Mouse (Mus musculus): ENCODE data around the gene Carhsp1. TPM values are rescaled to one million over a fixed set of nuclear protein-coding genes. Genes with fewer than 3 reads are reported as not detected.

Carhsp1 gene
- polyA plus RNA-seq, 2 experiments from 2014 or later: 25.6 to 32.1 TPM

DNA sequence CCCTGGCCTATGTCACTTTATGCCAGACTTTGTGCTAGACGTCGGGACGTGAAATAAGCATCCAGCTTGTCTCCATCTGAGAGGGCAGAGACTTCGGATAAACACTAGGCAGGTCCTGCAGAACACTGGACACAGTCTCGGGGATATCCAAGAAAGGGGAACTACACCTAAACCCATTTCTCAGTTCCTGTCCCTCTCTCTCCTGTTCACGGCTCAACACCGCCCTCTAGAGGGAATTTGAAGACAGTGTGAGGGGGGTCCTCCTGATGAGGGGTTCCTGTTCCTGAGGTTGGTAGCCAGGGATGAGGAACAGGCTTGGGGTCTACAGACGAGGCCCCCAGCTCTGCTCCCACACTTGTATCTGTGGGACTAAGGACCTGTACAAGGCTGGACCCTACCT lies 2.2 kb upstream of the Carhsp1 start:
- ATAC-seq: peak; percentile 22

DNA sequence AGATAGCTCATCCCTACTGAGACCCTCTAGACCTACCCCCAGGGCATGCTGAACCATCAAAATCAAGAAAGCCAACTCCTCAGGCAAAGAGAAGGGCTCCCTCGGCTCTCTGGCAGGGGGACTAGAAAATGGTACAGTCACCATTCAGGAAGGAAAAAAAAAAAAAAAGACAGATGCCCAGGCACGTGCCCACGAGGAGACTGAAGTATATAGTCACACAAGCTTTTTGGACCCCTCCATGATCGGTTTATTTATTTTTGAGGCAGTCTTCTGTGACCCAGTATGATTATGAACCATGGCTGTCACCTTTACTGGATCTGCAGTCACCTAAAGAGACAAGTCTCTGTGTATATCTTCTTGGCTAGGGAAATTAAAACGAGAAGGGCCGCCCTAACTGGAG lies 1.4 kb upstream of the Carhsp1 start:
- no peak for ATAC-seq

DNA sequence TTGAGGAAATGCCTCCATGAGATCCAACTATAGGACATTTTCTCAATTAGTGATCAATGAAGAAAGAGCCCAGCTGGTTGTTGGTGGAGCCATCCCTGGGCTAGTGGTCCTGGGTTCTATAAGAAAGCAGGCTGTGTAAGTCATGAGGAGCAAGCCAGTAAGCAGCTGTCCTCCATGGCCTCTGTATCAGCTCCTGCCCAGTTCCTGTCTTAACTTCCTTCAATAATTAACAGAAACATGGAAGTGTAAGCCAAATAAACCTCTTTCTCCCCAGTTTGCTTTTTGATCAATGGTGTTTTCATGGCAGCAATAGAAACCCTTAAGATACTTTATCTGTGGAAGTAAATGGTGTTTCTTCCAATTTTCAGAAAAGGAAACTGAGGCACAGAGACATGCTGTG lies 856 bp upstream of the Carhsp1 start:
- no peak for ATAC-seq

DNA sequence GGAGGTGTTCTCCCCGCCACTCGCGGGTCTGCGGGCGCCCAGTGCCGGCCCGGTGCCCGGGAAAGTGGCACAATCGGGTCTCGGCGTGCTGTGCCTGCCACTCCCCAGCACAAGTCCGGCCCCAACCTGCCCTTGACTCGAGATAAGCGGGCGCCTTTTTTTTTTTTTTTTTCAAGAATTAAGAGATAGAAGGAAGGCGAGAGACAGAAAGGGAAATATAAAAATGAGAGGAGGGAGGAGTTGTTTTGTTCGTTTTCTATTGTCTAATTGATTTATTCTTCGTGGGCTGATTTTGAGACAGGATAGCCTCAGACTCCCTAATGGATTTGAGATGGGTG lies 364 bp upstream of the Carhsp1 start:
- ATAC-seq: no peak

DNA sequence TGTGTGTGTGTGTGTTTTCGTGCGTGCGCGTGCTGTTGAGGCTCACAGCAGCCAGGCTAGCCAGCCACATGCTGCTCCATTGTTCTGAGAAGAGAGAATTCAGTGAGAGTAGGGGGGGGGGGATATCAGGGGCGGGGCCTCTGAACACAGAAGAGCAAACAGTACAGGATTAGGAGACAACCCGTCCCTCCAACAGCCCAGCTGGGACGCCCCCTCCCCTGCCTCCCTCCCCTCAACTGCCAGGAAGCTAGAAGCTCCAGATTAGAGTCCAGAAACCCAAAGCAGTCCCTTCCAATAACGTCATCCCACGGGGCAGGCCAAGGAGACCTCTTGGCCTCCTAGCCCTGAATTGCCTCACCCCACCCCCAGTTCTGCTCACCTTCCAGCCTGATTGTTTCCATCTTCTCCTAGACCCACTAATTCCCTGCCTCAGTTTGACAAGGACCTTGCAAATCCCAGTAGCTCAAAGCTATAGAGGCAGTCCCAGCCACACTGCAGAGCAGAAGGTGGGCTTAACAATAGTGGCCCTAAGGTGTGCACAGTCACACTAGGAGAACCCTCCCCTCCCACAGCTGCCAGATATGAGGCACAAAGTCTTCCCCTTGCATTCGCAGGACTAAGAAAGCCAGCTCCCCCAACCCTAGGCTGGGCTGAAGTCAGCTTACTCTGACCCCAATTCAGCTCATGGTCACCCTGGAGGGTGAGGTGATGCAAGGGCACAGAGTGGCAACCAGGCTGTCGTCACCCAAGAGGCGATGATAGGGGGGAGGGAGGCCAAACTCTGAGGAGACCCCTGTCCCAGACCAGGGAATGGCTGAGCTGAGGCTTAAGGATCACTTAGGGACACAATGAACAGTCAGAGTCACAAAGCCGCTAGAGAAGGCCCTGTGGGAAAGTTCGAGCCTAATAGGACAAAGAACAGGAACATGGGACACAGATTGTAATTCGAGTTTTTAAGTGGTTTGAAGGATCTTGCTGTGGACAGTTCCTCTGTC lies 1.6 kb downstream of the Carhsp1 start:
- ATAC-seq: no peak

DNA sequence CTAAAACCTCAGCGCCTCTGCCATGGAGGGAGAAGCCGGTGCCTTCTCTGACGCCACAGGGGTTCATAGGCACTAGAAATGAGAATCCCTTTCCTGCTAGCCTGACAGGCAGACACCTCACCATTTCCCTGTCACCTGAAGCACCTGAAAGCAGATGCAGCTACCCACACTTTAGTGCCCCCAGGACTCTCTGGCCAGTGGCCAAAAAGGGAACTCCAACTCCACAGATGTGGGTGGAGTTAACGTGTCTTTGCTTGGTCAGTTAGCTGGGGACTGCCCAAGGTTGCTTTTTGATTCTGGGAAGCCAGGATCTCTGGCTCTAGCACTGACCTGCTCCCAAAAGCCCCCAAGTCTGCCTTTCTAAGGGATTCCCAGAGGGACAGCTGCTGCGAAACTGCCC lies 2.5 kb downstream of the Carhsp1 start:
- ATAC-seq: no peak

DNA sequence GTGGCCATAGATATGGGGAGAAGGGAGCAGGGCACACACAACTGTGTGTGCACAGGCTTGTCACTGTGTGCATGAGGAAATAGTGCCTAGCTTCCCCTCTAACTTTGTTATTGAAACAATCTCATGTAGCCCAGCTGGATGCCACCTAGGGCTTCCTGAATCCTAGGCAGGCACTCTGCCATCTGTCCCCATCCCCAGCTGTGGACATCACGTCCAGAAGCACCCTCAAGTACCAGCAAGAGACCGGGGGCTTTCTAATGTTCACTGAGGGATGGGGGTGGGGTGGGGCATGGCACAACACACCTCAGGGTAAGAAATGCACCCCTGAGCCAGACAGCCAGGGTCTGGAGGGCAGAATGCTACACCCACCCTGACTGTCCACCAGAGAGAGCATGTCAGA lies 3.6 kb downstream of the Carhsp1 start:
- ATAC-seq: no peak

DNA sequence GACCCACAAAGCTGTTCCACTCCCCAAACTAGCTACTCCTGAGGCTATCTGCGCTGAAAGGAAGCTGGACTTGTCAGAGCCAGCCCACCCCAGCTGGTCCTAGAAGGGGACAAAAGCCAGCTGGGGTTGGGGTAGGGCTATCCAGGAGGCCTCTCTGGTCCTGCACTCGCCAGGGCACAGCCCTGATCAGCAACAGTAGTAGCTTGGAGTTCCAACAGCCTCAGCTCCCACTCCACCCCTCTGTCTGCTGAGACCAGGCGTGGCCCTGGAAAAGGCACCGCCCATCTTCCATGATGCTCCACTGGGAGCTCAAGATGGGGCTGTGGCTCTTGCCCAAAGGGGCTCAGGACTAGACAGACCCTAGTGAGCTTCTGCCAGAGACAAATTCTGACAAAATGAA lies 4.1 kb downstream of the Carhsp1 start:
- ATAC-seq: no peak

DNA sequence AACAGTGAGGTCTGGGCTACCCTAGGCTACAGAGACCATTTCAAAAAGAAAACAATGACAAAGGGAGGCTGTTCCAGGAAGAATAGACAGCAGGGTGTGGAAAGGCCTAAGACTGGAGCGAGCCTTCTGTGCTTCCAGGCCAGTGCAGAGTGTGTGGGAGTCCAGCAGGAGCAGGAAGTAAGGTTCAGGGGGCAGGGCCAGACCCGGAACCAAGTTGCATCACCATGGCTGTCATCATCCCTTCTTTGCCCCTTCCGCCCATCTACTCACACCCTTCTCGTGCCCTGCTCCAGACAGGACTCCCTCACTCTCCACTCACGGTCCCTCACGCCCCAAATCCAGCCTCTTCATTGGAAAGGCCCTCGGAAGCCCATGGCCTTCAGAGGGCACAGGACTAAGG lies 4.7 kb downstream of the Carhsp1 start:
- ATAC-seq: no peak

DNA sequence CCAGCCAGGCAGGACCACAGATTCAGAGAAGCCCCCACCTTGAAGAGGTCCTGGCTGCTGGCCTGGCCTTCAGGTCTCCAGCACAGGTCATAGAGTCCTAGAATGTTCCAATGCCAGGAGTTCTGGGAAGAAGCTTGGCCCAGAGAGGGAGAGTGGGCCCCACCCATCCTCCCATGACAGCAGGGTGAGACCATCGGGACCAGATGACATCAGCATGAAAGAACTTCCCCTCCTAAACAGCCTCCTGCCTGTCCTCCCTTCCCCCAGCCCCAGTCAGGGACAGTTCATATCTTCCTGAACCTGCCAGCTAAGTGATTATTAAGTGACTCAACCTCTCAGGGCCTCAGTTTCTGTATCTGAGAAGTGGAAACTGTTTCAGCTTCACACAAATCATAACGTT lies 5.5 kb downstream of the Carhsp1 start:
- ATAC-seq: no peak

DNA sequence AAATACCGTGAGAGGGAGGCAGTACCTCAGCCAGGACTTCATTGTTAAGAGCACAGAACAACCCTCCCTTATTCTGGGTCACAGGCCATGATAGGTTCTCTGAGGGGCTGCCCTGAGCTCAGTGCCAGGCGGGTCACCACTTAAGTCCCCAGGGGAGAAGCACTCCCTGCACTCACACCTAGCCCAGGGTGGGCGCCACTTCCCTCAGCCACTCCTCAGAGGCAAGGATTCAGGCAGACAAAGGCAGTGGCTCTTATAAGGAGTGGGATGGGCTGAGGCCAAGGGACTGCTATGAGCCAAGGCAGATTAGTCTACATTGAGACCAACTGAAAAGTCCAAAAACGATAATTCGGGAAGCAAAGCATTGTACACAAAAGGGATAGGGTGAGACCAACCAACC lies 6.6 kb downstream of the Carhsp1 start:
- ATAC-seq: no peak

DNA sequence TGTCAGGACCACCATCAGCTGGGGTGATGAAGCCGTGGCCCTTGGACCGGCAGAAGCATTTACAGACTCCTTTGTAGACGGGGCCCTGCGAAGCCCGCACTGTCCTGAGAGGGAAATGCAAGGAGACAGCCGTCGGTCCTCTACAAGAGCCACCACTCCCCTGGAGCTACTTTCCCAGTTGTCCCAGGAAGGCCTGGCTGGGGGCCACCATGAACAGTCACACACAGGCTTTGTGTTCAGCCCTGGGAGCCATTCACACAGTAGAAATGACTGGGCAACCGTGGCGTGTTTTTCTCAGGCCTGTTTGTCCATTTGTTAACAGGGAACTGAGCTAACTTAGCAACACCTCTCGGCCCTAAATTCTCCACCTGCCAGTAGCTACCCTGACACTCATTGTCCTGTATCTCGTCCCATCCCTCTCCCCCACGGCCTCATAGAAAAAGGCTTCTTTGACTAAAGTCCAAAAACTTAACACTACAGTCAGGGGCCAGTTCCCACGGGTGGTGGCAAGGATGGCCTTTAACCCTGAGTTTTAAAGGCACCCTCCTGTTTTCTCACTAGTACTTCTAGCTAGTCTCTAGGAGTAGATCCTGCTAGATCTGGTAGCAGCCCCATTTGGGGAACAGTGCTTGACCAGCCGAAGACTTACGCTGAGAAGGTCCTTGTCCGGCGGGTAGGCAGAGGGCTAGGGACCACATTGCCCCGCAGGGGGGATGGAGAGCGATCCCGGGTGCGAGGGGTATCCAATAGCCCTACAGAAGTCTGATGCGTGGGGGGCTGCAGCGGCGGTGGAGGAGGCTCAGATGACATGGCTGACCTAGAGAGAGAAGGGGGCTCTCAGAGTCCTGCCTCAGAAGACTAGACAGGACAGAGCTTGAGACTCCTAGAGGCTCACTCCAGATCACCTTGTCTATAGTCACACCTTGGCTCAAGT lies 8.1 kb downstream of the Carhsp1 start:
- no peak for ATAC-seq

DNA sequence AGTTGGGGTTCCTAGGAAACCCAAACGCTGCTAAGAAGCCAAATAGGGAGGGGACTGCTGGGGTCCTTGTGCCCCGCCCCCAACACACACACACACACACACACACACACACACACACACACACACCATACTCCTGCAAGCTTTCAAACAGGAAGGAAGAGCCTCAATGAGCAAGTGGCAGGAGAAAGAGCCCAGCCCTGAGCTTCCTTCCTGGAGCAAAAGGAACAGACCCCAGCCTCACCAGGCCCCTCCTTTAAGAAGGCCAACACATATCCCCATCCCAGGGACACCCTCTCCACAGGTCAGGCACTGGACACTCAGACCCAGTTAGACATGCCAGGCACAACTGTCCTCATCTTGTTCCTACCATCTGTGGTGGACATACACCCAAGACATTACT lies 8.9 kb downstream of the Carhsp1 start:
- ATAC-seq: no peak

DNA sequence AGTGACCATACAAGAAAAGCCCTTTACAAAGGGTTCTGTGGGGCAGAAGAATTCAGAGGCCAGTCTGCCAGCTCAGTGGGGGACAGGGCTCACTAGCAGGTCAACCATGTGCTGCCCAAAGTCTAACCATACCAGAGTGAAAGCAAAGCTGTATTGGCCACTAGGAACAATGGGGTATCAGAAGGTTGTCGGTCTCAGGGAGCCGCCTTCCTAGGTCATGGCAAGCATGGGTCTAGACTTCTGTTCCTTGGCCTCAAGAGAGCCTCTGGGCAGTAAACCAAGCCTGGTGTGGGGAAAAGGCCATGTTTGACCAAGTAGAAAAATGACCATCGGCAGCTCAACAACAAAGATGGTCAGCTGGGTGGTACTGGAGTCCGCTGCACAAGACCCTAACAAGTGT lies 13.2 kb downstream of the Carhsp1 start:
- ATAC-seq: no peak

DNA sequence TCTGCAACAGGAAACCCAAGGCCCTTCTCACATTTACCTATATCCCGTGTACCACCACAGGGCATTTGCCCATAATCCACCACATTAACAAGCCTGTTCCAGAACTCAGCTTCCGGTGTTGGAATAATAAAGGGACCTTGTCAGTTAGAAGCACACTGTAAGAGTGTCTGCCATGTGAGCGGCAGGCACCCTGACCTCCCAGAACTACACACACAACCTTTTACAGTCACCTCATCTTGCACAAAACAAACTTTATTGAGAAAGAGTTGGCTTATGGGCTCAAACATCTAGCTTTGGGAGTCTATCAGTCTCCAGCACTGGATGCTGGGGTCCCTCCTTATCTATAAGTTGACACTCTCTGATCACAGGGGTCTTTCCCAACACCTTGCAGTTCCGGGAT lies 13.6 kb downstream of the Carhsp1 start:
- no peak for ATAC-seq

DNA sequence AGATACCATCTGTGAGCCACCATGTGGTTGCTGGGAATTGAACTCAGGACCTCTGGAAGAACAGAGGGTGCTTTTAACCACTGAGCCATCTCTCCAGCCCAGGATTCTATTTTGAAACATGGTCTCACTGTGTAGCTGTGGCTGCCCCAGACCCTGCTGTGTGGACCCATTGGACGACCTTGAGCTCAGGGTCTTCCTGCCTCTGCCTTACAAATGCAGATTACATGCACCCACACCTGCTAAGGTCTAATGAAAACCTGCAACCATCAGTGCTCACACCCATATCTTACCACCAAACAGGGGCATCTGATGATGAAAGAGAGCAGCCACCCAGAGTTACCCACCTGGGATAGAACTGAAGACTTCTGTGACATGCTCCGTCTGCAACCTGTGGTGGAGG lies 15.7 kb downstream of the Carhsp1 start:
- no peak for ATAC-seq

DNA sequence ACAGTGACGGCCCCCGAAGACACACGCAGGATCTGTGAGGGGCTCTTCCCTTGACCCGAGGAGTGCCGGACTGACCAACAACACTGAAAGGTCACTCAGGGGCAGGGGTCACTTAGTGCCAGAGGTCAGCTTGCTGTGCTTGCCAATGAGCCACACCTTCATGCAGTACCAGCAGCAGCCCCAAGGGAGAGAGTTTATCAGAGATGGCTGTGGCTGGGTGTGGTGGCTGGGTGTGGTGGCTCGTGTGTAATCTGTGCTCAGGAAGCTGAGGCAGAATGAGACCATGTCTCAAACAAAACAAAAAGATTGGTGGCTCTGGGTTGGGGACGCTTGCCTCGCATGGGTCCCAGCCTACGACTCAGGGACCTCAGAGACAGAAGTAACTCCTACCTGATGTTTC lies 16.4 kb downstream of the Carhsp1 start:
- peak; percentile 64 for ATAC-seq

DNA sequence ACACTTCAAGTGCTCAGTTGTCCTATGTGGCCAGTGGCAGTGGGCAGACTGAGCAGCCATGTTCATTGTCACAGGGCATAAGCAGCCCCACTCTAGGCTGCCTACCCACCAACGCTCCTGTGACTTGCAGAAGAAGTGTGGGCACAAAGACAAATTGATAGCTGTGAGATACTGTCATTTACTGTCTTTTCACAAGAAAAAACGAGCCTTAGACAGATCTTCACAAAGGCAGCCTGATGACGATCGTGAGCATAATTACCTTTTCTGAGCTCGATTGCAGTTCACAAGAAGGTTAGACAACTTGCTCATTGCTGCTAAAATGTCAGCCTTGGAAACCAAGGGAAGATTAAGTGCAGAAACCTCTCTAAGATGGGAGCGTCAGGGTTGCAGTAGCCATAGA lies 16.8 kb downstream of the Carhsp1 start:
- ATAC-seq: no peak

DNA sequence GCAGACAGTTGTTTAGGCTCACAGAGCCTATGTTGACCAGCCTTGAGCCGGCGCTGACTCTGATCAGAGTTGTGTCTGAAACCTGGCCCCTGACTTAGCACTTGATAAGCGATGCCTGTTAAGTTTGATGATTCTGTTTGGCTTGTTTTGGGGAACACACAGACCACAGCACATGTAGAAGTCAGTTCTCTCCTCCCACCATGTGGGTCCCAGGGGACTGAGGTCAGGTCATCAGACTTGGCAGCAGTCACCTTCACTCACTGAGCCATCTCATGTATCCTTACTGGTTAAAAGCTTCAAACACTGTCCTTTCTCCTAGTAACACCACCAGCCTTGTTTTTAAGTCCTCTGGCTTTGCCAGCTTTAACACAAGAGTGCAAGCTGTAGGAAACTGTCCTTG lies 21.9 kb downstream of the Carhsp1 start:
- no peak for ATAC-seq

DNA sequence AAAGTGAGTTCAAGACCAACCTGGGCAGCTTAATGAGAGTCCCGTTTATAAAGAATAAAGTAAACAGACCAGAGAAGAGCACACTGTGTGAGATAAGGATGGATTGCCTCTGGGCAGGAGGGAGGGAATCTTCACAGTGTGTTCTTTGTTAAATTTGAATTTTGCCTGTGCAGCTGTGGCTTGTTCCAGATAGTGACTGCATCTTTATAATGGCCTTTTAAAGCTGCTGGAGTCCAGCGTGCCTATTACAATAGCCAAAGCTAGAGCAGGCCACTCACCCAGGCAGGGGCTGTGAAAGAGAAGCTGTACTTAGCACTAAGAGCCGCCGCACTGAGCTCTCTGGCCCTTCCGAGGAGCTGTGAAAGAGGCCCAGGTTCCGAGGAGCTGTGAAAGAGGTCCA lies 26.4 kb downstream of the Carhsp1 start:
- no peak for ATAC-seq

DNA sequence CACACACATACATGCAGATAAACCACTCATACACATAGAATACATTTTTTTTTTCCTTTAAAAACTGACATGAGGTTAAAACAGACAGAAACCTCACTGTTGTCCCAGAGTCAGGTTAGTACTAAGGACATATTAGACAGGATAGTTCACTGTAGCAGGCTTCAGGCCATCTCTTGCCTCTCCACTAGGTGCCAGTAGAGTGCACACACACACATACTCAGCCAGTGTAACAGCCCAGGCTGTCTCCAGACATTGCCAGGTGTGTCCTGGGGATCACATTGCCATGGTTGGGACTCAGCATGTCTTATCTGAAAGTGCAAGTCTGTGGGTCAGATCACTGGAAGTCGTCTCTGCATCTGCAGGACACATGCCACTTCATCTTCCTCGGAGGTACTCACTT lies 28.1 kb downstream of the Carhsp1 start:
- ATAC-seq: peak; percentile 72

DNA sequence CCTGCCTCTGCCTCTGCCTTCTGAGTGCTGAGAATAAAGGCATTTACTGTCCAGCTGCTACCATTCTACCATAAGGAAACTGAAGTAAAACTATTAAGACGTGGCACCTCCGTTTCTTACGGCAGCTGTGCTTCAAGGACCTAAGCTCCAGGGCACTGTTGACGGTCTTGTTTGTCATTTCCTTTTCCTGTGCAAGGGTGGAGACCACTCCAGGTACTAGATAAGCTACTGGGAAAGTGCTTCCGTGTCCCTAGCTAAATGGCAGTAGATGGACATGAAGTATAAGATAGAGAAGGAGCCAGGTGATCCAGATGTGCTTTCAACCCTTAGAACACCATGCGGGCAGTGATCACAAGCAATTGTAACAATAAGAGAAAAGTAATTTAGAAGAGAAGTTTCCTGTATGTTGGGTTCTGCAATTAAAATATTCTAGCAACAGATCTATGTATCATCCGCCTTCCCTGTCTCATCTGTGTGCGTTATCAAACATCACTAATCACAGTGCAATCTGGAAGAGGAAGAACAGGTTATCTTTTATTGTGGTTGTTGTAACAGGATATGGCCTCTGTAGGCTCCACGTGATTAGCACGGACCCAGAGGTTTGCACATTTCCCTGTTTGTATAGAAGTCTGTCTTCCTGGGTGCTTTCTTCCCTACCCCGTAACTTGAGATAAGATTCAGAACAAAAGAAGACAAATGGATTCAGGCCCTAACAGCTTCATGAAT lies 32.3 kb downstream of the Carhsp1 start:
- peak; percentile 42 for ATAC-seq

DNA sequence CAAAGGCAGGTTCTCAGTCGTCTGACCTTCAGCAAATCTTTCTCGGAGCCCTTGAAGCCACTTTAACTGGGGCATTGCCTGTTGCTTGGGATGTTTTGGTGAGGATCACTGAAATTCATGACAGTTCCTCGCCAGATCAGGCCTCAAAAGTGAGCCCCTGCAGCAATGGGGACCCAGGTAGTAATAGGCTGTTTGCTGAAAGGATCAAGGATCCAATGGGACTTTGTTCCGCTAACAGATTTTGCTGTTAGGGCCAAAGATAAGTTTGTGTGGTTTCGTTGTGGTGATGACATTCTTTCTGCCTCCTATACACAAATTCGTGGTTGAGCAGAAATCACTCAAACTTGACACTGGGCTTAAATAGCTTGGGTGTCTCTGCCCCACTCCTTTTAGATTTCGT lies 33.8 kb downstream of the Carhsp1 start:
- no peak for ATAC-seq
